Mouse (Mus musculus) left cerebral cortex, postnatal 4 days (tissue): ENCODE measurements around the gene H2-Q6. TPM values are rescaled to one million over a fixed set of nuclear protein-coding genes. Genes with fewer than 3 reads are reported as not detected.
"Not testable (repeated sequence)": the region's sequence is repeated elsewhere in the genome, so short reads cannot be mapped to it uniquely, and the experiment has no call there.

Experiments
- DNase-seq: peaks from one replicate; pipeline ENCODE4 v3.0.0-alpha.2; 2022
- intact Hi-C: fragments of 180-260 bp; cut with DNase I; formaldehyde crosslinking; loops from one replicate; pipeline ENCODE4 v1.15.1; 2025
- total RNA-seq, 2 experiments: library from RNA; stranded (reverse); gene quantifications; 2 replicates each; pipeline ENCODE4 v1.2.3; 2021

The H2-Q6 gene
- total RNA-seq, 2 experiments from 2014 or later = 0.18 to 0.36 TPM

DNA sequence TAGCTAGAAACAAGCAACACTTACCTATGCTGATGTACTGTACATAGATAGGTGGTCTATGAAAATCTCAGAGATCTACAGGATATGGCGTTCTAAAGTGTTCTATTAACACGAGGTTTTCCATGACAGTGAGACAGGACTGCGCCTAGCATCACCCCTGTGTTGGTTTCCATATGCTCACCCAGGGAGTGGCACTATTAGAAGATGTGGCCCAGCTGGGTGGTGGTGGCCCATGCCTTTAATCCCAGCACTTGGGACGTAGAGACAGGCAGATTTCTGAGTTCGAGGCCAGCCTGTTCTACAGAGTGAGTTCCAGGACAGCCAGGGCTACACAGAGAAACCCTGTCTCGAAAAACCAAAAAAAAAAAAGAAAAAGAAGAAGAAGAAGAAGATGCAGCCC, 6.0 kb downstream of the H2-Q6 start:
- intact Hi-C loops, DNase-seq: not testable (repeated sequence)

DNA sequence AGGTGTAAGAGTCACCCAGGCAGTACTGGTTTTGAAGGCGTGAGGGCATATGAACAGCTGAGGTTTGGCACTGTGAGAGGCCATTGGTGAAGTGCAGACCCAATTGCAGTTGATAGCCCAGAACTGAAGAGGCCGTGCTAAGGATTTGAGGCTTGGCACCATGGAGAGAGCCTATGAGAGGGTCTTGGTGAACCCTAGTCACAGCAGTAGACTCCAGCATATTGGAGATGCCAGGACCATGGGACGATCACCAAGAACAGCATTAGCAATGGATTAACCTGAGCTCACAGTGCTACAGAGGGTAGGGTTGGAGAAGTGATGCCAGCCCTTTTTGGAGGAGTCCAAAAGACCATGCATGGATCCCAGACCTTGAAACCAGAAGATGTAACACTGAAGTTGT, 7.5 kb downstream of the H2-Q6 start:
- intact Hi-C loops, DNase-seq: not testable (repeated sequence)

DNA sequence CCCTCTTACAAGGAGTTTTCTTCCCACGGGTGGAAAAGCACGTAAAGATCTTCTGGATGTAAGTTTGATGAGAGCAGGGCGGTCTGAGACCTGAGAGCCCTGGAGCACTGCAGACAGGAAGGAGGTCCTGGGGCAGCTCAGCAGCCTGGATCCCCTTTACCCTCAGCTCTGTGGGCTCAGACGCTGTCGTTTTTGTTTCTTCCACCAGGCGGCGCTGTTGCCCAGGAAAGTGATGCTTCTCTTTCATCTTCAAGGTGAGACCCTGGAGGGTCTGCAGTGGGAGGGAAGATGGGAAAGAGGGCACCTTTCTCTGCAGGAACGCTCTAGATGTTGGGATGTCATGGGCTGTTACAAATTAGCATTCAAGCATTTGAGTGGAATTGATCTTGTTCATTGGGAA, 10.2 kb downstream of the H2-Q6 start:
- peak; percentile 70 for DNase-seq

DNA sequence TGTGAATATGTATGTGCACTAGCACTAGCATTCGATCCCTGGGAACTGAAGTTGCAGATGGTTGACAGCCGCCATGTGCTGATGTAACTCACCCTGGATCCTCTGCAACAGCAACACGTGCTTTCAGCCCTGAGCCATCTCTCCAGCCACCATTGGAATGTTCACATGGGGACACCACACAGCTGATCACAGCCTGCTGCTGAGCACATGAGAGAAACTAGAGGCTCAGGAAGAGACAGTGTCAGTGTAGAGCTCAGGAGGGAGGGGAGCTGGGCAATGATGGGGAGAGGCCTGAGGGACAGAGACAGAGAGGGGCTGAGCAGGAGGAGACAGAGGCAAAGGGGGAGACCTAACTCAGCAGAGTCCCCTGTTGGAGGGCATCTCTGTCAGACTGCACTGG, 10.9 kb downstream of the H2-Q6 start:
- DNase-seq, intact Hi-C loops: not testable (repeated sequence)

More for the DNA sequence above, 10.2 kb downstream of the H2-Q6 start:
- intact Hi-C loops = not testable (repeated sequence)

DNA sequence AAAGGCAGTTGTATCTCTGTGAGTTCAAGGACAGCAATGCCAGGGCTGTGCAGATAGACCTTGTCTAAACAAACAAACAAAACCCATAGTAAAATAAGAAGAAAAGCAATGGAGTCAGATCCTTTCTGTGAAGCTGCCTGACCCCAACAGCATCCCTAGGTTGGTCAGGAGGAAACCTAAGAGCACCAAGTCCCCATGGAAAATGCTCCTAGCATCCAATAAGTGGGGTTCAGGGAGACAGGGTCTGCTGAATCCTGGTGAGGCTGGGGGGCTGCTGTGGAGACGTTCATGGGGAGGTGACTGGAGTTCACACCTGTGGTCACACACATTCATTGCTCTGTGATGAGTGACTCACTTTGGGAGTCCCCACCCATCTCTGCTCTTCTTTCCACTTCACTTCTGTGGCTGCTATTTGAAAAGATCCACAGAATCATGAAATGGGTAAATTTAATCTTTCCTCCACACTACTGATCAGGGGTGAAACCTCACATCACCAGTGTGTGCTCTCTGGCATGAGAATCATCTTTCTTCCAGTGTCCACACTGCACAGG, 12.8 kb downstream of the H2-Q6 start:
- intact Hi-C loops, DNase-seq: not testable (repeated sequence)

DNA sequence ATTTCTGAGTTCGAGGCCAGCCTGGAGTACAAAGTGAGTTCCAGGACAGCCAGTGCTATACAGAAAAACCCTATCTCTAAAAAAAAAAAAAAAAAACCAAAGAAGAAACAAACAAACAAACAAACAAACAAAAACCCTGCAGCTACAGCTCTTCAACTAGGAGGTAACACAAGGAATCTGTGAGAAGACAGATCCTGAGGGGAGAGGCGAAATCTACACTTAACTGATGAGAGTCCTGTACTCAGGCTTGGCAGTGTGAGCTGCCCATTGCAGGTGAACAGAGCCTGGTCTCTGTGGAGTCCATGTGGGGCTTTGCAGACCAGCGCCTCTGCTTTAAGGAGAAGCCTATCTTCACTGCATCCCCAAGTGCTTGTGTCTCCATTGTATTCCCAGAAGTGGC, 13.7 kb downstream of the H2-Q6 start:
- intact Hi-C loops, DNase-seq: not testable (repeated sequence)

DNA sequence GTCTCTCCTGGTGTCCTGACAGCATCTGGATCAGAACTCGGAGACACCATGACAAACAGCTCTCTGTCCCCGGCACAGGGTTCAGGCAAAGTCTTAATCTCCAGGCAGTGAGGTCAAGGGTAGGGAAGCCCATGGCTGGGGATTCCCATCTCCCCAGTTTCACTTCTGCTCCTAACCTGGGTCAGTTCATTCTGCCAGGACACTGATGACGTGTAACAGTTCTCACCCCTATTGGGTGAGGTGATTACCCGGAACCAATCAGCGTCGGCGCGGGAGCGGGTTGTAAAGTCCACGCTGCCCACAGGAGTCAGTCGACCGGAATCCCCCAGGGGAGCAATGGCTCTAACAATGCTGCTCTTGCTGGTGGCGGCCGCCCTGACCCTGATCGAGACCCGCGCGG, 14.2 kb downstream of the H2-Q6 start, which contains the start of gene H2-Q7:
Gene H2-Q7 (plus strand): TSS at position 271 of the 400 bp plus-strand sequence.
- intact Hi-C loops = not testable (repeated sequence)
- peak; percentile 76 for DNase-seq

DNA sequence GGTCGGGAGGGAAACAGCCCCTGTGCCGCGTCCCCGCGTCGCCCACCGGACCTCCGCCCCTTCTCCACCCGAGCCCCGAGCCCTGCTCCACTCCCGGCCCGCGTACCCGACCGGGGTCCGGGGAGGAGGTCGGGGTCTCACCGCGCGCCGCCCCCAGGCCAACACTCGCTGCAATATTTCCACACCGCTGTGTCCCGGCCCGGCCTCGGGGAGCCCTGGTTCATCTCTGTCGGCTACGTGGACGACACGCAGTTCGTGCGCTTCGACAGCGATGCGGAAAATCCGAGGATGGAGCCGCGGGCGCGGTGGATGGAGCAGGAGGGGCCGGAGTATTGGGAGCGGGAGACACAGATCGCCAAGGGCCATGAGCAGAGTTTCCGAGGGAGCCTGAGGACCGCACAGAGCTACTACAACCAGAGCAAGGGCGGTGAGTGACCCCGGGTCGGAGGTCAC, 14.7 kb downstream of the H2-Q6 start:
- intact Hi-C loops, DNase-seq: not testable (repeated sequence)

DNA sequence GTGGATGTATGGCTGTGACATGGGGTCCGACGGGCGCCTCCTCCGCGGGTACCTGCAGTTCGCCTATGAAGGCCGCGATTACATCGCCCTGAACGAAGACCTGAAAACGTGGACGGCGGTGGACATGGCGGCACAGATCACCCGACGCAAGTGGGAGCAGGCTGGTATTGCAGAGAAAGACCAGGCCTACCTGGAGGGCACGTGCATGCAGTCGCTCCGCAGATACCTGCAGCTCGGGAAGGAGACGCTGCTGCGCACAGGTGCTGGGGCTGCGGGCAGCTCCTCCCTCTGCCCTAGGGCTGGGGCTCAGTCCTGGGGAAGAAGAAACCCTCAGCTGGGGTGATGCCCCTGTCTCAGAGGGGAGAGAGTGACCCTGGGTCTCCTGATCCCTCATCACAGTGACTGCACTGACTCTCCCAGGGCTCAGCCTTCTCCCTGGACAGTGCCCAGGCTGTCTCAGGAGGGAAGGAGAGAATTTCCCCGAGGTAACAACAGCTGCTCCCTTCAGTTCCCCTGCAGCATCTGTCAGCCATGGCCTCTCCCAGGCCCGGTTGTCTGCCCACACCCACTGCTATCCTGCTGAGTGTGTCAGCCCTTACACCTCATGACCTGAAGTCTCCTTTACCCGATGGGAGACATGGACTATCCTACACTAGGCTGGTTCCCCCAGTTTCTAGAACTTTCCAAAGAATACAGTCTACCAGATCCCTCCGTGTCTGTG, 15.4 kb downstream of the H2-Q6 start:
- intact Hi-C loops, DNase-seq: not testable (repeated sequence)

DNA sequence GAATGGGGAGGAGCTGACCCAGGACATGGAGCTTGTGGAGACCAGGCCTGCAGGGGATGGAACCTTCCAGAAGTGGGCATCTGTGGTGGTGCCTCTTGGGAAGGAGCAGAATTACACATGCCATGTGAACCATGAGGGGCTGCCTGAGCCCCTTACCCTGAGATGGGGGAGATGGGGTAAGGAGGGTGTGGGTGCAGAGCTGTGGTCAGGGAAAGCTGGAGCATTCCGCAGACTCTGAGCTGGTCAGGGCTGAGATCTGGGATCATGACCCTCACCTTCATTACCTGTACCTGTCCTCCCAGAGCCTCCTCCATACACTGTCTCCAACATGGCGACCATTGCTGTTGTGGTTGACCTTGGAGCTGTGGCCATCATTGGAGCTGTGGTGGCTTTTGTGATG, 17.7 kb downstream of the H2-Q6 start:
- intact Hi-C loops, DNase-seq: not testable (repeated sequence)

DNA sequence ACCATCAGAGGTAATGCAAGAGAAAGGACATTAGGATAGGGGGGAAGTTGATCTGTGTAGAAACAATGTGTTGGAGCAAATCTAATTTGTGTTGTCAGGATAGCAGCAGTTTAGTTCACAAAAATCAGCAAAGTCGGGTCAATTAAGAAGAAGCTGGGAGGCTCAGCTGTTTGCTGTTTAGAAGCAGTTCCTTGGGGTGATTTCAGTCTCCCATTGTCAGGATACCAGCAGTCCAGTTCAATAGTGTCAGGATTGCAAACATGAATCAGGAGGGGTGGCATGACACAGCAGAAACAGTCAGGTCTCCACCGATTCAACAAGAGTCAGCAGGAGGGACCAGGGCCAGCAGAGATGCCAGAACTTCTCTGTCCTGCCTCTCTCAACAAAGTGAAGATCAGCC, 19.9 kb downstream of the H2-Q6 start:
- DNase-seq, intact Hi-C loops: not testable (repeated sequence)

DNA sequence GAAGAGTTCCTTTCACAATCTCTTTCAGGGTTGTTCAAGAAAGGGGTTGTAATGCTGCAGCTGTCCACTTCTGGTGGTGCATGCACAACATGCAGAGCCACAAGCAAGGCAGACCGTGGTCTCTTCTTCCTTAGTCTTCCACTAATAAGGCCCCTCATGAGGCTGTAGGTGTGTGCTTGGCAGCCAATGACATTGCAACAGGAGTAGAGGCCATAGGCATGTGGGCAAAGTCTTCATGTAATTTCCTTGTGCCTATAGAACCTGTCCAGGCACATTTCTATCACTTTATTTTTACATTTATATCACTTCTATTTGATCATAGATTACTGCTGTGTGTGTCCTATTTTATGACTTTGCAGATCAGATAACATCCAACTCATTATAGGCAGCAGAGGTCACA, 33.6 kb downstream of the H2-Q6 start:
- DNase-seq, intact Hi-C loops: not testable (repeated sequence)

DNA sequence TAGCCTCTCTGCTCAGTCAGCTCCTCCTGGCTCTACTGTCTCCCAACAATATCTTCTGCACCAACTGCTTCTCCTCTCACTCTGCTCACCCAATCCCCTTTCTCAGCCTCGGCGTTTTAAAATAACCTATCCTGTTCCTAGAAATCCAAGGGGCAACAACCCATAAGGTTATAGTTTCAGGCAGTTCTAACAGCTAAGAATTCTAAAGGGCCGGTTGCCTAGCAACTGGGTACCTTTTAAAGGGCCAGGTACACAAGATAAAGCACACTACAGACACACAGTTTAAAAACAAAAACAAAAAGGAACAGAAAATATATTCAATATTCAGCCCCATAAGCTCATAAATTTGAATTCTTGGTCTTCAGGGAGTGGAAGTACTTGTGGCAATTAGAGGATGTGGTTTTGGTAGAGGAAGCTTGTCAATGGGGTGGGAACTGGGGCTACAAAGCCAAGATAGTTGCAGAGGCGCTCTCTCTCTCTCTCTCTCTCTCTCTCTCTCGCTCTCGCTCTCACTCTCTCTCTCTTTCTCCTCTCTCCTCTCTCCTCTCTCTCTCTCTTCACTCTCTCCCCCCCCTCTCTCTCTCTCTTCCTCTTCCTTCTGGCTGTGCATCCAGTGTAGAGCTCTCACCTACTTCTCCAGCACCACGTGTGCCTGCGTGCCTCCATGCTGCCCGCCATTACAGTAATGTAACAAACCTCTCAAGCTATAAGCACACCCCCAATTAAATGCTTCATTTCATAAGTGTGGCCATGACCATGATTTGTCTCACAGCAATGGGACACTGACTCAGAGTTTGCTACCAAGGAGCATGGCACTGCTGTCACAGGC, 36.1 kb downstream of the H2-Q6 start:
- intact Hi-C loops, DNase-seq: not testable (repeated sequence)

DNA sequence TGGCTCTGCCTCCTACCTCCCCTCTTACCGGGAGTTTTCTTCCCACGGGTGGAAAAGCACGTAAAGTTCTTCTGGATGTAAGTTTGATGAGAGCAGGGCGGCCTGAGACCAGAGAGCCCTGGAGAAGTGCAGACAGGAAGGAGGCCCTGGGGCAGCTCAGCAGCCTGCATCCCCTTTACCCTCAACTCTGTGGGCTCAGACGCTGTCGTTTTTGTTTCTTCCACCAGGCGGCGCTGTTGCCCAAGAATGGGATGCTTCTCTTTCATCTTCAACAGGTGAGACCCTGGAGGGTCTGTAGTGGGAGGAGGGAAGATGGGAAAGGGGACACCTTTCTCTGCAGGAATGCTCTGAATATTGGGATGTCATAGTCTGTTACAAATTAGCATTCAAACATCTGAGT, 41.0 kb downstream of the H2-Q6 start:
- intact Hi-C loops = not testable (repeated sequence)
- DNase-seq = peak; percentile 37

DNA sequence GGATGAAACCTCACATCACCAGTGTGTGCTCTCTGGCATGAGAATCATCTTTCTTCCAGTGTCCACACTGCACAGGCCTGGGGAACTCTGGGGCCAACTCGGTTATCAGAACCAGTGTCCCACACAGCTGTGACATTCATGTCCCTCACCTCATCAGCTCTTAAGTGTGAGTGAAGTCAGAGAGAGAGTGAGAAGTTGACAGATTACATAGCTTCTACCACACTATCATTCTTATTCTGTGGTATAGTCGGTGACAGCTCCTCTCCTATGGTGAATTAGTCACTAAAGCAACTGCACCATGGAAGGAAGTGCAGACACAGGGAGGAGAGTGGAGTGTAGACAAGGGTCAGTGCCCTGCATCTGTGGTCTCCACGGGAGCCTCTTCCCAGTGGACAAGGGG, 44.3 kb downstream of the H2-Q6 start:
- DNase-seq, intact Hi-C loops: not testable (repeated sequence)

DNA sequence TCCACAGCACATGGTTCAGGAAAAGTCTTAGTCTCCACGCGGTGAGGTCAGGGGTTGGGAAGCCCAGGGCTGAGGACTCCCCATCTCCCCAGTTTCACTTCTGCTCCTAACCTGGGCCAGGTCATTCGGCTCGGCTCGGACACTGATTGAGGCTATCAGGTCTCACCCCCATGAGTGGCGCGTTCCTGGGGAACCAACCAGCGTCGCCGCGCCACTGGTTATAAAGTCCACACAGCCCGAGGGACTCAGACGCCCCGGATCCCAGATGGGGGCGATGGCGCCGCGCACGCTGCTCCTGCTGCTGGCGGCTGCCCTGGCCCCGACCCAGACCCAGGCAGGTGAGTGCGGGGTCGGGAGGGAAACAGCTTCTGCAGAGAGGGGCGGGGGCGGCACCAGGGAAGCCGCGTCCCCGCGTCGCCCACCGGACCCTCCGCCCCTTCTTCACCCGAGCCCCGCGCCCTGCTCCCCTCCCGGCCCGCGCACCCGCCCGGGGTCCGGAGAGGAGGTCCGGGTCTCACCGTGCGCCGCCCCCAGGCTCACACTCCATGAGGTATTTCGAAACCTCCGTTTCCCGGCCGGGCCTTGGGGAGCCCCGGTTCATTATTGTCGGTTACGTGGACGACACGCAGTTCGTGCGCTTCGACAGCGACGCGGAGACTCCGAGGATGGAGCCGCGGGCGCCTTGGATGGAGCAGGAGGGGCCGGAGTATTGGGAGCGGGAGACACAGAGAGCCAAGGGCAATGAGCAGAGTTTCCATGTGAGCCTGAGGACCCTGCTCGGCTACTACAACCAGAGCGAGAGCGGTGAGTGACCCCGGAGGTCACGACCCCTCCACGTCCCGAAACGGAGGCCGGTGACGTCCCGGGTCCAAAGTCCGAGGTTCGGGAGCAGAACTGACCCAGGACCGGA, 45.4 kb downstream of the H2-Q6 start, which contains the start of gene H2-Q10:
Gene H2-Q10 (plus strand): TSS at position 248 of the 910 bp plus-strand sequence.
- no peak for DNase-seq
- intact Hi-C loops = no loop called here
